20 mouse cellular contexts compared by ENCODE assay signal in the genomic region with DNA sequence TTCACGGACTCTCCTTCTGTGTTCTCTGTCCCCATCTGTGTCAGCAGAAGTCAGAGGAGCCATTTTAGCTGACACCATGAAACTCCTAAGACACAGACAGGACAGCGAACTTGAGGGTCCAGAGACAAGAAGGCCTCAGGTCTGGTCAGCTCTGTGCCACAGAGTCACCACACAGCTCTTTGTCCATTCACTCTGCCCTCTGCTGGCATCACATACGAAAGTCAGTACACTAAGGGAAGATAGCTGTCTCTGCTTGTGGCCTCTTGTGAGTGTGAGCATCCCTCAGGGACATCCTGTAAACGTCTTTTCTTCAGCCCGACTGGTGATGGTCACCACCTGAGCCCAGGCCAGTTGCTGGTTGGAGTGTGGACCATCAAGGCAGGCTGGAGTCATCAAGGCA.
A peak's percentile ranks its signal among the peaks of the same experiment; 100 is the strongest.
DNase-seq lines count a peak whose midpoint lies in the region; ATAC-seq and TF ChIP-seq lines count a peak whose summit lies in the region.
"Had no signal": no experiment of that assay in that cellular context is flagged by ENCODE, and none has a peak within 500 bp of the region (broad histone marks: within the 10 kb centered on the region; RNA-seq: fewer than 3 reads in every experiment).

No protein-coding gene starts in this region.

- H3K27me3 ChIP-seq in intestine, postnatal 0 days (replicated peaks; ENCODE audit: control insufficient read depth, insufficient read depth, low read length) = no peaks in the 10 kb centered on the region
- H3K27me3 ChIP-seq in intestine, embryonic 16.5 days (replicated peaks; ENCODE audit: control insufficient read depth, insufficient read depth, low read length) = 0 out of 2 replicates have a peak, but pooled peaks cover 2% of the 10 kb centered on the region
- no peaks in the 10 kb centered on the region for H3K27me3 ChIP-seq in lung, embryonic 14.5 days (ENCODE audit: insufficient read depth, low read length)
- H3K27me3 ChIP-seq in embryonic facial prominence, embryonic 10.5 days (replicated peaks; ENCODE audit: low read depth, poor library complexity, severe bottlenecking) = 0 out of 2 replicates have a peak, but pooled peaks cover 13% of the 10 kb centered on the region
- H3K27me3 ChIP-seq: forebrain, embryonic 13.5 days; neural tube, embryonic 13.5 days had no signal

- H3K4me1 ChIP-seq in intestine, postnatal 0 days (replicated peaks; ENCODE audit: control insufficient read depth, insufficient read depth, low read length) = no peaks in the 10 kb centered on the region
- H3K4me1 ChIP-seq in intestine, embryonic 16.5 days (ENCODE audit: control insufficient read depth, insufficient read depth, low read length) = no peaks in the 10 kb centered on the region
- H3K4me1 ChIP-seq in lung, embryonic 14.5 days (ENCODE audit: insufficient read depth) = no peaks in the 10 kb centered on the region
- peaks cover 17% of the 10 kb centered on the region for H3K4me1 ChIP-seq in embryonic facial prominence, embryonic 10.5 days

- no peak for DNase-seq in lung, embryonic 14.5 days
- DNase-seq in lung, postnatal 14 days = no peak
- peak; percentile 24 for DNase-seq in NIH3T3 (ENCODE audit: low read depth)
- DNase-seq in embryo, embryonic 10.5 days (ENCODE audit: low spot score) = peak; percentile 45
- no peak for DNase-seq in neural tube, embryonic 10.5 days (ENCODE audit: extremely low spot score, low spot score)
- no peak for DNase-seq in embryonic facial prominence, embryonic 10.5 days (ENCODE audit: low spot score)
- DNase-seq: adrenal gland, adult 8-10 months; cerebellum, adult 11 months; cerebellum, postnatal 36 days; kidney, postnatal 25 days; lung, postnatal 10 days; thymus, postnatal 4 days had no signal

- H3K9me3 ChIP-seq in intestine, postnatal 0 days (ENCODE audit: control insufficient read depth) = no peaks in the 10 kb centered on the region
- H3K9me3 ChIP-seq in intestine, embryonic 16.5 days (ENCODE audit: control insufficient read depth, low read length) = no peaks in the 10 kb centered on the region
- H3K9me3 ChIP-seq in lung, embryonic 14.5 days (ENCODE audit: low read depth, low read length) = no peaks in the 10 kb centered on the region
- H3K9me3 ChIP-seq in embryonic facial prominence, embryonic 10.5 days = no peaks in the 10 kb centered on the region
- H3K9me3 ChIP-seq: embryonic facial prominence, embryonic 15.5 days; forebrain, embryonic 13.5 days; megakaryocyte, embryonic 14.5 days; neural tube, embryonic 13.5 days had no signal

- no peak overlapping the region for H3K4me3 ChIP-seq in intestine, postnatal 0 days (ENCODE audit: low read depth, low read length)
- H3K4me3 ChIP-seq in intestine, embryonic 16.5 days (ENCODE audit: low read length) = no peak overlapping the region
- H3K4me3 ChIP-seq in lung, embryonic 14.5 days (ENCODE audit: low read depth, low read length) = no peak overlapping the region
- H3K4me3 ChIP-seq in embryonic facial prominence, embryonic 10.5 days = no peak overlapping the region
- H3K4me3 ChIP-seq: embryonic facial prominence, embryonic 15.5 days; forebrain, embryonic 13.5 days; megakaryocyte, embryonic 14.5 days; neural tube, embryonic 13.5 days had no signal

- WGBS in intestine, postnatal 0 days = 70% methylated on average over 5 of the region's 5 CpGs
- WGBS in intestine, embryonic 16.5 days = 78% methylated on average over 5 of the region's 5 CpGs
- 69% methylated on average over 5 of the region's 5 CpGs for WGBS in lung, embryonic 14.5 days
- WGBS in embryonic facial prominence, embryonic 10.5 days = 72% methylated on average over 5 of the region's 5 CpGs

- no peak for ATAC-seq in intestine, postnatal 0 days
- no peak for ATAC-seq in intestine, embryonic 16.5 days
- ATAC-seq in lung, embryonic 14.5 days (ENCODE audit: insufficient read depth) = no peak
- ATAC-seq: CD4-positive, CD25-positive, alpha-beta regulatory T cell, adult 4 months; forebrain, embryonic 13.5 days had no signal

- no peak overlapping the region for H3K4me2 ChIP-seq in intestine, postnatal 0 days (replicated peaks; ENCODE audit: low read depth)
- H3K4me2 ChIP-seq in intestine, embryonic 16.5 days (ENCODE audit: low read depth, low read length) = no peak overlapping the region
- H3K4me2 ChIP-seq in lung, embryonic 14.5 days = no peak overlapping the region
- H3K4me2 ChIP-seq: embryonic facial prominence, embryonic 15.5 days; forebrain, embryonic 13.5 days; heart, embryonic 11.5 days; neural tube, embryonic 13.5 days had no signal

- H3K36me3 ChIP-seq in intestine, postnatal 0 days (ENCODE audit: control insufficient read depth, insufficient read depth) = no peaks in the 10 kb centered on the region
- H3K36me3 ChIP-seq in intestine, embryonic 16.5 days (ENCODE audit: control insufficient read depth, insufficient read depth, low read length) = no peaks in the 10 kb centered on the region
- H3K36me3 ChIP-seq in lung, embryonic 14.5 days (ENCODE audit: insufficient read depth) = no peaks in the 10 kb centered on the region
- no peaks in the 10 kb centered on the region for H3K36me3 ChIP-seq in embryonic facial prominence, embryonic 10.5 days (replicated peaks)
- H3K36me3 ChIP-seq: embryonic facial prominence, embryonic 15.5 days had no signal

- TF ChIP-seq CTCF in intestine, postnatal 0 days (IDR thresholded peaks at IDR 0.05; ENCODE audit: low read depth) = peak; percentile 57
- peak; percentile 43 for TF ChIP-seq CTCF in lung, embryonic 14.5 days (IDR thresholded peaks at IDR 0.05; ENCODE audit: low read depth)

- no peak overlapping the region for H3K9ac ChIP-seq in intestine, postnatal 0 days (ENCODE audit: low read depth, low read length)
- no peak overlapping the region for H3K9ac ChIP-seq in intestine, embryonic 16.5 days (ENCODE audit: low read depth, low read length)
- H3K9ac ChIP-seq in lung, embryonic 14.5 days = no peak overlapping the region
- H3K9ac ChIP-seq: embryonic facial prominence, embryonic 15.5 days; forebrain, embryonic 13.5 days; neural tube, embryonic 13.5 days had no signal

- no peak overlapping the region for H3K27ac ChIP-seq in intestine, postnatal 0 days (ENCODE audit: low read depth, low read length)
- H3K27ac ChIP-seq in intestine, embryonic 16.5 days (ENCODE audit: low read length) = no peak overlapping the region
- no peak overlapping the region for H3K27ac ChIP-seq in lung, embryonic 14.5 days (ENCODE audit: low read depth)
- H3K27ac ChIP-seq in embryonic facial prominence, embryonic 10.5 days (replicated peaks) = no peak overlapping the region
- H3K27ac ChIP-seq: embryonic facial prominence, embryonic 15.5 days; forebrain, embryonic 13.5 days; neural tube, embryonic 13.5 days had no signal

Comparison
In these comparisons a context has a peak if more than half of its experiments do, and no peak if none do; other contexts are left out.
1. DNase-seq: peak in NIH3T3 (single experiment) and embryo, embryonic 10.5 days (single experiment); none in lung, embryonic 14.5 days (single experiment), lung, postnatal 14 days (single experiment), neural tube, embryonic 10.5 days (single experiment) and embryonic facial prominence, embryonic 10.5 days (single experiment).